Mouse (Mus musculus): ENCODE results near the gene Thsd4. TPM values are rescaled to one million over a fixed set of nuclear protein-coding genes. Genes with fewer than 3 reads are reported as not detected.
A peak's percentile ranks its signal among the peaks of the same experiment; 100 is the strongest.
"Not testable (repeated sequence)": the region's sequence is repeated elsewhere in the genome, so short reads cannot be mapped to it uniquely, and the experiment has no call there.

Thsd4 gene
- total RNA-seq, 2 experiments from 2014 or later: 10.1 to 10.6 TPM

GRCm38 (mm10) chr9:59981116-59981515 is 540.7 kb downstream of the Thsd4 start:
- peak; percentile 54 for DNase-seq

DNA sequence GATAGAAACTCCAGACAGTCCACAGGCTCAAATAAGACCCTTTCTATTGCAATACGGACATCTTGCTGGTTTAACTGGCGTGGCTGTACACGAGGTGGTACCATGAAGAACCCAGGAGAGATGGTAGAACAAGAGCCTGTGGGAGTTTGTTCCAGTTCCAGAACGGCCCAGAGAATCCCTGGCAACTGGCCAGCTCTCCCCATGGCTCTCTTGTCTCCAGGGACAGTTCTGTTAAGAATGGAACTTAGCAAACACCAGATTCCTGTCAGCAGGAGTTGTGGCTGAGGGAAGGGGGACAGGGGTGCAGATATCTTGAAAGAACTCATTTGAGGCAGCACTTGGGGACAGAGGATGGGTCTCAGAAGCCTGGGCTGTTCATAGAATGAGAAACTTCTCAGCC is 550.6 kb downstream of the Thsd4 start:
- DNase-seq: peak; percentile 45

DNA sequence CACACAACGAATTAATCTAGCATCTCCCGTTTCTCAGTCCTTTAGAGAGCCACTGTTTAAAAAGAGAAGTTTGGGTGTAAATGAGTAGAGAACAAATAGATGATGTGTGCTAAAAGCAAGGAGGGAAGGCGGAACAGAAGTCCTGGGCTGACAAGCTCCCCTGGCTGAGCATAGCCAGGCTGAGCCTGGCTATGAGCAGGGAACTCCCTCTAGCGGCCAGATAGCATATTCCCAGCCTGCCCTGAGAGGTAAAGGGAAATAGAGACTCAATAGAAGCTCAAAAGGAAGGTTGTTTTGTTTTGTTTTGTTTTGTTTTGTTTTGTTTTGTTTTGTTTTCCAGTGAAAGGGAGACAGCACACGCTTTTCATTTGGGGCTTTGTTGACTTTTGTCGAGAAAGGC is 552.5 kb downstream of the Thsd4 start:
- DNase-seq: peak; percentile 79

GRCm38 (mm10) chr9:59965046-59965445 is 556.8 kb downstream of the Thsd4 start:
- DNase-seq: peak; percentile 23

DNA sequence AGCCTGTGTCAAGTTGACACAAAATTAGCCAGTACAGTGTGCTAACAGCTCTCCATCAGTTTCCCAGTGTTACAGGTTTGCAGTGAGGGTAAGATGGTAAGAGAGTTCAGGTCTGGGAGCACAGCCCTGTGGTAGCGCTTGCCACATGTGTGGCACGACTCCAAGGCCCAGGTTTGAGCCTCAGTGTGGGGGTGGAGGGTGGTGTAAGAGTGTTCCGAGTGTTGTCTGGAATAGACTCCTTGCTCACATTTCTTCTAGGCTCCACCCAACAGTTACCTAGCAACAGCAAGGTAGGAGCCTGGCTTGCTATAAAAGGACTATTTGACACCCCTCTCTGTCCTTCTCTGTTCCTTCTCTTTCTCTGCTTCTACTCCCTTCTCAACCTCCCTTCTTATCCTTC is 557.5 kb downstream of the Thsd4 start:
- DNase-seq: peak; percentile 27

GRCm38 (mm10) chr9:59961201-59961955 is 560.5 kb downstream of the Thsd4 start:
- DNase-seq: no peak

DNA sequence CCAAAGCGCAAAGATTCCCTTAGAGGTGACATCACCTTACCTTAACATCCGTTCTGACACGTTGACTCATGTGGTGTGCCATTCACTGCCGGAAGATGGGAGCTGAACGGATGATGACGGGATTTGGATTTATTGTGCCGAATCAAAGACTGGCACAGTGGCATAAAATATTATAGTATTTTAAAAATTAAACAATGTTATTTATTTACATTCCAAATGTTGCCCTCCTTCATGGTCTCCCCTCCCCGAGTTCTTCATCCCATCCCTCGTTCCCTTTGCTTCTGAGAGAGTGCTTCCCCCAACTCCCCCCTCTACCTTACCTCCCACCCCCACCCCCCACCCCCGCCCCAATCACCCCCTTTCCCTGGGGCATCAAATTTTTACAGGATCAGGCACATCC is 561.3 kb downstream of the Thsd4 start, which contains the start of gene Nr2e3:
TSS of gene Nr2e3 (minus strand) at position 101 of the 400 bp plus-strand sequence.
- DNase-seq: no peak

- peak; percentile 91 for DNase-seq
Measured at GRCm38 (mm10) chr9:59959276-59959675, 562.6 kb downstream of the Thsd4 start.

GRCm38 (mm10) chr9:59958115-59958514 is 563.7 kb downstream of the Thsd4 start:
- not testable (repeated sequence) for DNase-seq

GRCm38 (mm10) chr9:59956496-59956895 is 565.4 kb downstream of the Thsd4 start:
- no peak for DNase-seq

GRCm38 (mm10) chr9:59955692-59956091 is 566.2 kb downstream of the Thsd4 start:
- no peak for DNase-seq

DNA sequence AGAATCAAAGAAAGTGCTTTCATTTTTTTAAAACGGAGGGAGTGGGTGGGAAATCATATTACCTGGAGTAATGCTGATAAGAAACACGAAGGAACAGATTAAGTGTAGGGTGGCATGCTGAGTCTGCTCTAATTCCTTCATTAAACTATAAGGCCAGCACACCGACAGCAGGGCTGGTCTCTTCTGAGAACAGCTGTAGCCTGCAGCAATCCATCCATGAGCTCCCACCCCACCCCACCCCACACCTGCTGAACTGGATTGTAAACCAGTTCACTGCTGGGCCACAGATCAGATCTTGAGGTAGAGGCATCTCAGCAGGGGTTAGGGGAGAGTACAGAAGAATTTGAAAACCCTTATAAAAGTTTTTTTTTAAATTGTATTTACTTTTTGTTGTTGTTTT is 566.6 kb downstream of the Thsd4 start:
- DNase-seq: no peak

DNA sequence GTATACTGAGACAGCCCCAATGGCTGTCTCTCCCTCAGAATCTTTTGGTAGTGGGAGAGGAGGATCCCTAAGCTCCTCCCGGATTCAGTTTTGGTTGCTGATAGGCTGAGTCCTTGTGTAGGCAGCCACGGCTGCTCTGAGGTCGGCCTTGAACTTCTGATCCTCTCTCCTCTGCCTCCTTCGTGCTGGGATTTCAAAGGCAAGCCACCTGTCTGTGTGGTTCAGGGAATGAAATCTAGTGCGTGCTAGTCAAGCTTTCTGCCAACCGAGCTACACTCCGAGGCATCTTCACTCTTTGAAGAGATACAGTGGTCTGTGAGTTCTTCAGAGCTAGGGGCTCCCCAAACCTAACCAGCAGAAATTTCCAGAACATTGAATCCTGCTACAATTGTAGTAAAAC is 568.3 kb downstream of the Thsd4 start:
- no peak for DNase-seq

- DNase-seq: peak; percentile 83
Measured at GRCm38 (mm10) chr9:59952515-59953070, 569.3 kb downstream of the Thsd4 start.

- no peak for DNase-seq
Measured at GRCm38 (mm10) chr9:59951943-59952342, 569.9 kb downstream of the Thsd4 start.

DNA sequence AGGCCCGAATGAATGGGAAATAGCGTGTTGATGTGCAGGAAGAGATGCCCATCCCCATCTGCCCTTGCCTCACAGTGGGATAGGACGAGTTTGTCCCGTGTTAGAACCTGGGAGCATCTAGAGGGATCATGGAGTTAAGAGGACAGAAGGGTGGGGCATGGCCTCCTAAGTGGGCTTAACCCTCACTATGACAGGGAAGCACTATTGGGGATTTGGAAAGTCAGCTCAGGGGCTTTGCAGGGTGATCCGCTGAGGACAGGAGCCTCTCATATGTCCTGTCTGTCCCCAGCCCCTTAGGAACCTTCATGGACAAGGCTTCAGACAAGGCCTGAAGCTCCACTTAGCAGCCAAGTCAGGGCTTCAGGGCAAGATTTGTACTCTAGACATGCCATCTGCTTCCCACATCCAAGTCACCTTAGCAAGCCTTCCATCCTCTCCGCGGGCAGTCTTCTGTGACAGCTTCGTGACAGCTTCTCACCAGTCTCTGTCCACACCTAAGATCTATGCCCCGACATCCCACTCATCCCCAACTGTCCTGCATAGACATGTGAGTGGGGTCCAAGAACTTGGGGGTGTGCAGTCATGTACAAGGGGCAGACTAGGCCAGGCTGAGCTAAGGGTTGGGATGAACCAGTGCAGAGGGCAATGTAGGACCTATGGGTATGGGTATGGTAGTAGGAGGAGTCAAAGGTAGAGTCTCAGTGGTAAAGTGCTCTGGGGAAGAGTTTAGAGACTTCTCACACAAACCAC is 570.7 kb downstream of the Thsd4 start:
- no peak for DNase-seq

- no peak for DNase-seq
Measured at GRCm38 (mm10) chr9:59949981-59950380, 571.9 kb downstream of the Thsd4 start.

DNA sequence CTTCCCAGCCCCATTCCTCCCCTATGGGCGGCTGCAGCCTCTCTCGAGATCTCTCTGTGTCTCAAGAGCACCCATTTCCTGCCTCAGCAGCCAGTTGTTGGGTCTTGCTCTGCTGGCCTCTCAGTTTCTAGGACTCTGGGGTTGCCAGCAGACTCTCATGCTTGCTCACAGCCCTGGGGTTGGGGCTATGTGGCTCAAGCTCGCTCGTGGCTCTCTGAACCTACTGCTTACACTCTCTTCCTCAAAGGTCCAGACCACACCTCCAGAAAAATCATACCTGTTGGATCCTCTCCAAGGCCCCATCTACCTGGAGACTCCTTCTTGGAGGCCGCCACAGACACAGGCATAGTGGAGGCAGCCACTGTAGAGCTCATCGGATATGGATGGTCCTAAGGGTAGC is 572.3 kb downstream of the Thsd4 start:
- no peak for DNase-seq

DNA sequence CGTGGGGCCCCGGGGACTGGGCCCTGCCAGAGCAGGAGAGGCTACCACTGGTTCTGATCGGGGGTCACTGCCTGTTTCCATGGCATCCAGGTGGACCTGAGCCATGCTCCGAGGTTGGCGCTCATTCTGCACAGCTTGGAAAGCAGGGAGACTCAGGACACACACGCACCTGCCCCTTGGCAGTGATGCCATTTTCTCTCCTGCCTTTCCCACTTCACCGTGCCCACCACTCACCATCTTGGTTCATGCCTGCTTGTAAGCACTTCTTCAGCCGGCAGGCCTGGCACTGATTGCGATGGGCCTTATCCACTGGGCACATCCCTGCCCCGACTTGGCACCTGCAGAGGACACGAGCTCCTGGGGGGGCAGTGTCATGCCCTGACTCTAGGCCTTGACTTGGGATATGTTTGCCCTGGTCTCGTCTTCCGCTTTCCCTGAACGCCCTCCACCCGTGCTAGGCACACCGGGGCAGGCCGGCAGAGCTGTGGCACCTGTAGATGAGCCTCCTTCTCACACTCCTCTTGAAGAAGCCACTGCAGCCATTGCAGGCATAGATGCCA is 573.1 kb downstream of the Thsd4 start:
- no peak for DNase-seq

DNA sequence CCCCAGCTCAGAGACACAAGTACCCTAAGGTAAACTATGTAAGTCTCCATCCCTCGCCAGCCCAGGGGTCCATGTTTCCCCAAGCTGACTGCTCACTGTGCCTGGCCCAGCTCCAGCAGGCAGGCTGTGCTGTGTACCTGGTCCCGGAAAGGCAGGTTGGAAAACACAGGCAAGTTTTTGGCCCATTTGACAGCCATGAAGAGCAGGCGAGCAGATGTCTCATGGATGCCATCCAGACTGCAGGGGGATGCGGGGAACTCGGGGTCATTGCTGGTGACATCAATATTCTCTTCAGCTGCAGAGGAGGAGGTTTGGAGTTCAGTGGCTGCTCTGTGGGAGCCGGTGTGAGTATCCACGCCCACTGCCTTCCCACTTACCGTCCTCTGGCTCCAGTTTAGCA is 573.6 kb downstream of the Thsd4 start:
- DNase-seq: no peak

GRCm38 (mm10) chr9:59947271-59947670 is 574.6 kb downstream of the Thsd4 start:
- no peak for DNase-seq

- no peak for DNase-seq
Measured at GRCm38 (mm10) chr9:59945241-59945640, 576.6 kb downstream of the Thsd4 start.

DNA sequence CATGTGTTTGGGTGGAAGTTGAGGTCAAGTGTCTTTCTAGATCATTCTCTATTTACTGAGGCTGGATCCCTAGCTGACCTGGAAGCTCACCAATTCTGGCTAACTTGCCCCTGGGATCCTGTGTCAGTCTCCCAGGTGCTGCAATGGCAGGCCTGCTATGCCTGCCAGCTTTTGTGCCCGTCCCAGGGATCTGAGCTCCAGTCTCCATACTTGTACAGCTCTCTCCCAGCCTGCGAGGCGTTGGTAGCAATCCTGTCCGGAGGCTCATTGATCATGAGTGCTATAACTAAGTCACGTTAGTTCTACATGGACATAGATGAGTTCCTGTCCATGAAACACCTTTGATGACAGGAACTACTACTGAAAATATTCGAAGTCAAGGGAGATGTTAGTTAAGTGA is 578.0 kb downstream of the Thsd4 start:
- no peak for DNase-seq
